Mouse (Mus musculus) bone marrow, adult 2 months (tissue): ENCODE data around the gene Gm44973. TPM values are rescaled to one million over a fixed set of nuclear protein-coding genes. Genes with fewer than 3 reads are reported as not detected.

ENCODE experiments used
- H3K27ac ChIP-seq: fragments of 200-500 bp; 2 replicates; pipeline ENCODE4 v1.5.1; 2012; ENCODE audit warnings: low read depth, mild to moderate bottlenecking, control low read depth, inconsistent platforms, low read length; ENCODE audit not compliant: control insufficient read depth, poor library complexity, insufficient read depth
- H3K4me1 ChIP-seq: fragments of 200-500 bp; 2 replicates; pipeline ENCODE4 v1.6.1; 2011; ENCODE audit warnings: low read length; ENCODE audit not compliant: control insufficient read depth, insufficient read depth
- H3K4me3 ChIP-seq: fragments of 200-500 bp; replicated peaks from 2 replicates; pipeline ENCODE3; 2011; ENCODE audit warnings: mild to moderate bottlenecking, low read depth, low read length, control low read depth; ENCODE audit not compliant: control insufficient read depth
- CTCF ChIP-seq: fragments of 200-500 bp; IDR thresholded peaks from 2 replicates; pipeline ENCODE4 v1.5.1; 2011; ENCODE audit warnings: low read length, control low read depth; ENCODE audit not compliant: control insufficient read depth, insufficient read depth
- POLR2A ChIP-seq: fragments of 200-500 bp; IDR thresholded peaks from 2 replicates; pipeline ENCODE4 v1.6.1; 2011; ENCODE audit warnings: low read depth, mild to moderate bottlenecking, control low read depth, low read length, borderline replicate concordance; ENCODE audit not compliant: control insufficient read depth
- WGBS: fragments of 180-500 bp; shearing (Covaris S2); methylation state at CpG from one replicate; pipeline ENCODE4 v1.1.7; 2018; 5-methylcytosine and 5-hydroxymethylcytosine counted together
- polyA plus RNA-seq: library from polyadenylated mRNA; stranded (reverse); fragments of >200 nt; gene quantifications from 2 replicates; pipeline ENCODE4 v1.2.4, GENCODE M21; 2011; ENCODE audit warnings: low replicate concordance; ENCODE audit not compliant: missing spikeins, insufficient read depth, insufficient read length

Gene Gm44973
- polyA plus RNA-seq, 1 experiment, result not detected

DNA sequence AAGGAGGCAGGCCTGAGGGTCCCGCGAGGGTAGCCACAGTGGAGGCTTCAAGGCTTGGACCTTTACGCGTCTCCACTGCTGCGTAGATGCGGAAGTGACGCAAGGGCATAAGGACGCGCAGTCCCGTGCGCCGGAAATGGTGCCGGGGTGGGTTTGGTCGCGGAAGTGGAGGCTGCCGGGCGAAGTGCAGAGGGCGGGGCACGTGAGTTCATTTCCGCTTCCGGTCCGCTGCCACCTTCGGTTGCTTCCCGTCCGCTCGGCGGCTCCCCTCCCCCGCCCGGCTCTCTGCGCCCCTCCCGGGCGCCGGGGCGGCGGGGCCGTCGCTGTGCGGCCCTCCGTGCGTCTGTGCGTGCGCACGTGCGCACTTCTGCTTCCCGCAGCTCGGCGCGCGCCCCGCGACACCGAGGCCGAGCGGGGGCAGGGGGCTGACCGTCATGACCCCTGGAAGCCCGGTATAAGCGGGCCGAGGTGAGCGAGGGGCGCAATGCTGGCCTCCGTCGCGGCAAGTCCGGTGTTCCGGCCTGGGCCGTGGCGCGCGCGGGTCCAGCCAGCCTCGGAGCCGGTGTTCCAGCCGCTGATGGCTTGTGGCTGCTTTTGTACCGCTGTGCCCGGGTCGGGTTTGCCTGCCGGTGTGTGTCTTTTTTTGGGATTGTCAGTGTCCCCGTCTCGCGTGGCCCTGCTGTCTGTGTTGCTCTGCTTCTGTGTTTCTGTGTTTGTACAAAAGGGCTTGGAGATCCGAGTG lies 64.9 kb downstream of the Gm44973 start, which contains the start of gene Epn1:
Gene Epn1, plus strand, starts transcription at position 226 of the 742 bp plus-strand sequence.
- Histone ChIP-seq H3K4me1 (peaks cover 2% of the 10 kb centered on the region; the same call in 1 of the 2 replicates), H3K27ac (peak within 1 kb of the TSS; percentile 98), H3K4me3 (peak within 1 kb of the TSS; percentile 98)
- under 1% methylated on average over 81 of the region's 81 CpGs for WGBS
- TF ChIP-seq POLR2A, result peak; percentile 61; the same call in 1 of the 2 replicates
- TF ChIP-seq CTCF, result no peak

GRCm38 (mm10) chr7:5080815-5081214 lies 65.5 kb downstream of the Gm44973 start:
- peak overlapping the region; percentile 98 for H3K27ac ChIP-seq
- TF ChIP-seq CTCF, result no peak
- TF ChIP-seq POLR2A, result no peak
- peak overlapping the region; percentile 98 for H3K4me3 ChIP-seq
- WGBS, result 12% methylated on average over 6 of the region's 6 CpGs
- H3K4me1 ChIP-seq, result peaks cover 2% of the 10 kb centered on the region; the same call in 1 of the 2 replicates

GRCm38 (mm10) chr7:5081241-5081640 lies 65.9 kb downstream of the Gm44973 start:
- H3K4me1 ChIP-seq, result peaks cover 2% of the 10 kb centered on the region; the same call in 1 of the 2 replicates
- H3K27ac ChIP-seq, result no peak overlapping the region
- peak overlapping the region; percentile 12 for H3K4me3 ChIP-seq
- TF ChIP-seq CTCF (no peak), POLR2A (no peak)
- 45% methylated on average over 6 of the region's 6 CpGs for WGBS

GRCm38 (mm10) chr7:5081939-5082338 lies 66.6 kb downstream of the Gm44973 start:
- TF ChIP-seq CTCF, result no peak
- no peak for TF ChIP-seq POLR2A
- no peak overlapping the region for H3K4me3 ChIP-seq
- H3K27ac ChIP-seq, result no peak overlapping the region
- H3K4me1 ChIP-seq, result peaks cover 2% of the 10 kb centered on the region; the same call in 1 of the 2 replicates
- WGBS, result 90% methylated on average over 2 of the region's 2 CpGs

Other genes starting within 250 kb of the Gm44973 start
- gene Fam71e2, start 244.2 kb upstream of the Gm44973 start, polyA plus RNA-seq, result not detected in 2 replicates
- gene Il11, start 232.6 kb upstream of the Gm44973 start, polyA plus RNA-seq, result not detected in 2 replicates
- gene Tmem190, start 232.6 kb upstream of the Gm44973 start, polyA plus RNA-seq, result not detected in 2 replicates
- 3.9 and 12.0 TPM in 2 replicates for gene Tmem238, start 225.8 kb upstream of the Gm44973 start, polyA plus RNA-seq
- 441 and 887 TPM in 2 replicates for gene Rpl28, start 222.6 kb upstream of the Gm44973 start, polyA plus RNA-seq
- 367 and 488 TPM in 2 replicates for gene Ube2s, start 202.9 kb upstream of the Gm44973 start, polyA plus RNA-seq
- gene Shisa7, start 170.8 kb upstream of the Gm44973 start, polyA plus RNA-seq, result 0.25 and 0.67 TPM in 2 replicates
- gene Isoc2b, start 145.2 kb upstream of the Gm44973 start, polyA plus RNA-seq, result 3.9 and 12.4 TPM in 2 replicates
- gene Isoc2a, start 138.3 kb upstream of the Gm44973 start, polyA plus RNA-seq, result 10.7 and 21.3 TPM in 2 replicates
- gene Gm36210, start 109.0 kb upstream of the Gm44973 start, polyA plus RNA-seq, result not detected in 2 replicates
- gene Zfp628, start 100.3 kb upstream of the Gm44973 start, polyA plus RNA-seq, result 7.6 and 10.6 TPM in 2 replicates
- 1.4 and 2.8 TPM in 2 replicates for gene Nat14, start 93.5 kb upstream of the Gm44973 start, polyA plus RNA-seq
- gene Ssc5d, start 89.7 kb upstream of the Gm44973 start, polyA plus RNA-seq, result 0.70 and 1.5 TPM in 2 replicates
- gene Sbk2, start 51.1 kb upstream of the Gm44973 start, polyA plus RNA-seq, result not detected in 2 replicates
- gene Sbk3, start 44.3 kb upstream of the Gm44973 start, polyA plus RNA-seq, result not detected in 2 replicates
- 13.5 and 44.8 TPM in 2 replicates for gene Zfp579, start 19.3 kb upstream of the Gm44973 start, polyA plus RNA-seq
- gene Zfp524, start 1.1 kb upstream of the Gm44973 start, polyA plus RNA-seq, result 12.6 and 15.8 TPM in 2 replicates
- gene Fiz1, start 799 bp upstream of the Gm44973 start, polyA plus RNA-seq, result 10.9 and 18.9 TPM in 2 replicates
- gene Zfp865, start 4.9 kb downstream of the Gm44973 start, polyA plus RNA-seq, result 23.9 and 30.4 TPM in 2 replicates
- not detected in 2 replicates for gene Ccdc106, start 5.1 kb downstream of the Gm44973 start, polyA plus RNA-seq
- 1.5 TPM in 1 of 2 replicates, not detected in the other for gene 4632433K11Rik, start 18.6 kb downstream of the Gm44973 start, polyA plus RNA-seq
- gene Zfp784, start 22.9 kb downstream of the Gm44973 start, polyA plus RNA-seq, result 0.90 and 2.3 TPM in 2 replicates
- 2.7 and 4.6 TPM in 2 replicates for gene Zfp580, start 36.0 kb downstream of the Gm44973 start, polyA plus RNA-seq
- 177 and 222 TPM in 2 replicates for gene U2af2, start 46.6 kb downstream of the Gm44973 start, polyA plus RNA-seq
- gene Epn1, start 64.7 kb downstream of the Gm44973 start, polyA plus RNA-seq, result 109 and 135 TPM in 2 replicates
- gene Rfpl4, start 101.5 kb downstream of the Gm44973 start, polyA plus RNA-seq, result not detected in 2 replicates
- not detected in 2 replicates for gene Rasl2-9, start 110.5 kb downstream of the Gm44973 start, polyA plus RNA-seq
- not detected in 2 replicates for gene Vmn1r55, start 134.2 kb downstream of the Gm44973 start, polyA plus RNA-seq
- not detected in 2 replicates for gene Vmn1r56, start 181.3 kb downstream of the Gm44973 start, polyA plus RNA-seq
- not detected in 2 replicates for gene Vmn1r57, start 203.0 kb downstream of the Gm44973 start, polyA plus RNA-seq